ENCODE assay signal across 10 mouse cellular contexts in genomic region chr11:74821463-74821862, GRCm38 (mm10). TPM values are rescaled to one million over a fixed set of nuclear protein-coding genes. Genes with fewer than 3 reads are reported as not detected.
DNase-seq lines count a peak whose midpoint lies in the region; ATAC-seq and TF ChIP-seq lines count a peak whose summit lies in the region.
"Had no signal": no experiment of that assay in that cellular context is flagged by ENCODE, and none has a peak within 500 bp of the region (broad histone marks: within the 10 kb centered on the region; RNA-seq: fewer than 3 reads in every experiment).

No protein-coding gene starts in this region.

- no peaks in the 10 kb centered on the region for H3K9me3 ChIP-seq in intestine, postnatal 0 days (ENCODE audit: control insufficient read depth)
- H3K9me3 ChIP-seq in intestine, embryonic 15.5 days: no peaks in the 10 kb centered on the region

- 32% methylated on average over 1 of the region's 1 CpGs for WGBS in intestine, postnatal 0 days
- WGBS in intestine, embryonic 15.5 days: 39% methylated on average over 1 of the region's 1 CpGs

- no peak overlapping the region for H3K27ac ChIP-seq in intestine, postnatal 0 days (ENCODE audit: low read depth, low read length)
- no peak overlapping the region for H3K27ac ChIP-seq in intestine, embryonic 15.5 days
- H3K27ac ChIP-seq: macrophage had no signal

- peak; percentile 42 to 78 for DNase-seq in adrenal gland, adult (ENCODE audit: inconsistent age in 2 of 2, low spot score in 1 of 2)
- DNase-seq in adrenal gland, adult 18-20 months (ENCODE audit: low spot score in 2 of 2): no peak
- peak; percentile 33 for DNase-seq in 416B (ENCODE audit: low read depth)
- DNase-seq in induced T-regulatory cell, adult 2 months (ENCODE audit: low read depth): peak; percentile 65
- no peak for DNase-seq in urinary bladder, postnatal 14 days (ENCODE audit: low spot score)
- DNase-seq in layer of hippocampus, adult 11-12 months (ENCODE audit: low spot score): no peak
- DNase-seq: layer of hippocampus, adult 9-11 months had no signal

- H3K9ac ChIP-seq in intestine, postnatal 0 days (ENCODE audit: low read depth, low read length): no peak overlapping the region
- H3K9ac ChIP-seq in intestine, embryonic 15.5 days: no peak overlapping the region

- TF ChIP-seq CTCF in intestine, postnatal 0 days (IDR thresholded peaks at IDR 0.05; ENCODE audit: low read depth): peak; percentile 72

- H3K27me3 ChIP-seq in intestine, postnatal 0 days (replicated peaks; ENCODE audit: control insufficient read depth, insufficient read depth, low read length): no peaks in the 10 kb centered on the region
- H3K27me3 ChIP-seq in intestine, embryonic 15.5 days (replicated peaks): no peaks in the 10 kb centered on the region

- no peak overlapping the region for H3K4me2 ChIP-seq in intestine, postnatal 0 days (replicated peaks; ENCODE audit: low read depth)
- no peak overlapping the region for H3K4me2 ChIP-seq in intestine, embryonic 15.5 days (replicated peaks)

- no peak overlapping the region for H3K4me3 ChIP-seq in intestine, postnatal 0 days (ENCODE audit: low read depth, low read length)
- no peak overlapping the region for H3K4me3 ChIP-seq in intestine, embryonic 15.5 days (replicated peaks)

- peaks cover 18% of the 10 kb centered on the region for H3K36me3 ChIP-seq in intestine, postnatal 0 days (ENCODE audit: control insufficient read depth, insufficient read depth)
- H3K36me3 ChIP-seq in intestine, embryonic 15.5 days: peaks cover 15% of the 10 kb centered on the region

- ATAC-seq in intestine, postnatal 0 days: no peak
- no peak for ATAC-seq in intestine, embryonic 15.5 days

- H3K4me1 ChIP-seq in intestine, postnatal 0 days (replicated peaks; ENCODE audit: control insufficient read depth, insufficient read depth, low read length): no peaks in the 10 kb centered on the region
- H3K4me1 ChIP-seq in intestine, embryonic 15.5 days (replicated peaks): 0 out of 2 replicates have a peak, but pooled peaks cover 2% of the 10 kb centered on the region

RNA-seq across cellular contexts. Expression of gene Mnt, which starts 9.3 kb away (rescaled TPM):
- total RNA-seq in adrenal gland, adult 18-20 months (2021): 10 to 100 TPM; 18.3 to 28.9 TPM
- polyA plus RNA-seq in intestine, postnatal 0 days (2015; fragmentation: Nextera tagmentation; extraction: Ambion mirVana): 5.3 and 5.8 TPM in 2 replicates
- polyA plus RNA-seq in intestine, embryonic 15.5 days (2015; fragmentation: Nextera tagmentation; extraction: Ambion mirVana): 4.8 and 5.0 TPM in 2 replicates

RNA-seq across cellular contexts. Expression of gene Mettl16, which starts 50.8 kb away (rescaled TPM):
- total RNA-seq in adrenal gland, adult 18-20 months (2021): 10 to 100 TPM; 30.8 to 42.7 TPM
- polyA plus RNA-seq in intestine, postnatal 0 days (2015; fragmentation: Nextera tagmentation; extraction: Ambion mirVana): 9.6 and 11.1 TPM in 2 replicates
- 43.0 and 45.8 TPM in 2 replicates for polyA plus RNA-seq in intestine, embryonic 15.5 days (2015; fragmentation: Nextera tagmentation; extraction: Ambion mirVana)

Comparison
In these comparisons a context has a peak if more than half of its experiments do, and no peak if none do; other contexts are left out.
1. DNase-seq: peak in adrenal gland, adult (2 of 2), 416B (single experiment) and induced T-regulatory cell, adult 2 months (single experiment); none in adrenal gland, adult 18-20 months (0 of 2), urinary bladder, postnatal 14 days (single experiment) and layer of hippocampus, adult 11-12 months (single experiment).